Mouse (Mus musculus): ENCODE results near the gene Galr2. TPM values are rescaled to one million over a fixed set of nuclear protein-coding genes. Genes with fewer than 3 reads are reported as not detected.
A peak's percentile ranks its signal among the peaks of the same experiment; 100 is the strongest.

Galr2 gene
- total RNA-seq (2014; rRNA removed) (not detected in 2 replicates), polyA plus RNA-seq (2015; fragmentation: Nextera tagmentation; extraction: Ambion mirVana) (0.20 and 0.36 TPM in 2 replicates)

- 7% methylated on average over 48 of the region's 48 CpGs for WGBS
- Histone ChIP-seq H3K4me1 (ENCODE audit: insufficient read depth) (no peaks in the 10 kb centered on the region; the same call in 1 of the 2 replicates), H3K27me3 (ENCODE audit: insufficient read depth, low read length) (peaks cover 41% of the 10 kb centered on the region), H3K9ac (peak within 1 kb of the TSS; percentile 28), H3K36me3 (ENCODE audit: insufficient read depth) (no peaks in the 10 kb centered on the region), H3K9me3 (ENCODE audit: low read length) (no peaks in the 10 kb centered on the region), H3K27ac (ENCODE audit: low read depth, low read length) (no peak within 1 kb of the TSS), H3K4me2 (ENCODE audit: low read depth) (peak within 1 kb of the TSS; percentile 46), H3K4me3 (ENCODE audit: low read depth, low read length) (peak within 1 kb of the TSS; percentile 23)
- no peak for DNase-seq
- no peak for ATAC-seq
- 0 out of 2 replicates have a peak, but pooled peaks have one; percentile 4 for TF ChIP-seq CTCF (IDR thresholded peaks at IDR 0.05; ENCODE audit: low read depth)
Measured at GRCm38 (mm10) chr11:116280751-116281663, at the start of gene Galr2. TSS of gene Galr2 (plus strand) at chr11:116280939.

GRCm38 (mm10) chr11:116232427-116232826, 48.3 kb upstream of the Galr2 start:
- WGBS = 30% methylated on average over 17 of the region's 17 CpGs
- TF ChIP-seq CTCF (IDR thresholded peaks at IDR 0.05; ENCODE audit: low read depth) = no peak
- Histone ChIP-seq H3K9me3 (ENCODE audit: low read length) (no peaks in the 10 kb centered on the region), H3K4me1 (ENCODE audit: insufficient read depth) (no peaks in the 10 kb centered on the region), H3K27me3 (ENCODE audit: insufficient read depth, low read length) (no peaks in the 10 kb centered on the region), H3K4me2 (ENCODE audit: low read depth) (peak overlapping the region; percentile 21), H3K4me3 (ENCODE audit: low read depth, low read length) (no peak overlapping the region), H3K27ac (ENCODE audit: low read depth, low read length) (no peak overlapping the region), H3K36me3 (ENCODE audit: insufficient read depth) (no peaks in the 10 kb centered on the region), H3K9ac (no peak overlapping the region)
- ATAC-seq (peak; percentile 56), DNase-seq (peak; percentile 20)

GRCm38 (mm10) chr11:116234901-116235300, 45.8 kb upstream of the Galr2 start:
- Histone ChIP-seq H3K4me1 (ENCODE audit: insufficient read depth) (no peaks in the 10 kb centered on the region), H3K4me2 (ENCODE audit: low read depth) (no peak overlapping the region), H3K9me3 (ENCODE audit: low read length) (no peaks in the 10 kb centered on the region), H3K4me3 (ENCODE audit: low read depth, low read length) (no peak overlapping the region), H3K36me3 (ENCODE audit: insufficient read depth) (no peaks in the 10 kb centered on the region), H3K9ac (no peak overlapping the region), H3K27me3 (ENCODE audit: insufficient read depth, low read length) (0 out of 2 replicates have a peak, but pooled peaks cover 3% of the 10 kb centered on the region), H3K27ac (ENCODE audit: low read depth, low read length) (no peak overlapping the region)
- 83% methylated on average over 8 of the region's 8 CpGs for WGBS
- no peak for DNase-seq
- ATAC-seq = no peak
- TF ChIP-seq CTCF (IDR thresholded peaks at IDR 0.05; ENCODE audit: low read depth) = no peak

GRCm38 (mm10) chr11:116237742-116238395, 42.9 kb upstream of the Galr2 start, which contains the start of gene Evpl:
TSS of gene Evpl (minus strand) at chr11:116238077.
- no peak within 1 kb of the TSS; the same call in 1 of the 2 replicates for H3K4me2 ChIP-seq (ENCODE audit: low read depth)
- no peak within 1 kb of the TSS for H3K9ac ChIP-seq
- no peak within 1 kb of the TSS for H3K27ac ChIP-seq (ENCODE audit: low read depth, low read length)
- no peaks in the 10 kb centered on the region for H3K4me1 ChIP-seq (ENCODE audit: insufficient read depth)
- H3K36me3 ChIP-seq (ENCODE audit: insufficient read depth) = 0 out of 2 replicates have a peak, but pooled peaks cover 1% of the 10 kb centered on the region
- H3K4me3 ChIP-seq (ENCODE audit: low read depth, low read length) = no peak within 1 kb of the TSS; the same call in 1 of the 2 replicates
- ATAC-seq (no peak), DNase-seq (no peak)
- H3K9me3 ChIP-seq (ENCODE audit: low read length) = no peaks in the 10 kb centered on the region
- TF ChIP-seq CTCF (IDR thresholded peaks at IDR 0.05; ENCODE audit: low read depth) = no peak
- 0 out of 2 replicates have a peak, but pooled peaks cover 3% of the 10 kb centered on the region for H3K27me3 ChIP-seq (ENCODE audit: insufficient read depth, low read length)
- 18% methylated on average over 31 of the region's 31 CpGs for WGBS

GRCm38 (mm10) chr11:116239797-116240196, 40.9 kb upstream of the Galr2 start:
- H3K36me3 ChIP-seq (ENCODE audit: insufficient read depth) = peaks cover 18% of the 10 kb centered on the region
- no peak overlapping the region for H3K27ac ChIP-seq (ENCODE audit: low read depth, low read length)
- no peak overlapping the region for H3K9ac ChIP-seq
- no peak for TF ChIP-seq CTCF (IDR thresholded peaks at IDR 0.05; ENCODE audit: low read depth)
- no peak for DNase-seq
- WGBS = 11% methylated on average over 7 of the region's 7 CpGs
- H3K27me3 ChIP-seq (ENCODE audit: insufficient read depth, low read length) = 0 out of 2 replicates have a peak, but pooled peaks cover 3% of the 10 kb centered on the region
- no peaks in the 10 kb centered on the region for H3K9me3 ChIP-seq (ENCODE audit: low read length)
- no peak overlapping the region for H3K4me2 ChIP-seq (ENCODE audit: low read depth)
- no peak for ATAC-seq
- H3K4me1 ChIP-seq (ENCODE audit: insufficient read depth) = no peaks in the 10 kb centered on the region
- H3K4me3 ChIP-seq (ENCODE audit: low read depth, low read length) = no peak overlapping the region

GRCm38 (mm10) chr11:116241744-116242235, 38.9 kb upstream of the Galr2 start:
- H3K27me3 ChIP-seq (ENCODE audit: insufficient read depth, low read length) = 0 out of 2 replicates have a peak, but pooled peaks cover 3% of the 10 kb centered on the region
- no peak overlapping the region for H3K27ac ChIP-seq (ENCODE audit: low read depth, low read length)
- peaks cover 38% of the 10 kb centered on the region for H3K36me3 ChIP-seq (ENCODE audit: insufficient read depth)
- 65% methylated on average over 12 of the region's 12 CpGs for WGBS
- ATAC-seq (no peak), DNase-seq (no peak)
- no peak overlapping the region for H3K4me2 ChIP-seq (ENCODE audit: low read depth)
- H3K4me3 ChIP-seq (ENCODE audit: low read depth, low read length) = no peak overlapping the region
- H3K9ac ChIP-seq = no peak overlapping the region
- TF ChIP-seq CTCF (IDR thresholded peaks at IDR 0.05; ENCODE audit: low read depth) = no peak
- H3K9me3 ChIP-seq (ENCODE audit: low read length) = no peaks in the 10 kb centered on the region
- H3K4me1 ChIP-seq (ENCODE audit: insufficient read depth) = no peaks in the 10 kb centered on the region

Measured in forebrain, postnatal 0 days (tissue).